8 mouse cellular contexts compared by ENCODE assay signal in the genomic region with DNA sequence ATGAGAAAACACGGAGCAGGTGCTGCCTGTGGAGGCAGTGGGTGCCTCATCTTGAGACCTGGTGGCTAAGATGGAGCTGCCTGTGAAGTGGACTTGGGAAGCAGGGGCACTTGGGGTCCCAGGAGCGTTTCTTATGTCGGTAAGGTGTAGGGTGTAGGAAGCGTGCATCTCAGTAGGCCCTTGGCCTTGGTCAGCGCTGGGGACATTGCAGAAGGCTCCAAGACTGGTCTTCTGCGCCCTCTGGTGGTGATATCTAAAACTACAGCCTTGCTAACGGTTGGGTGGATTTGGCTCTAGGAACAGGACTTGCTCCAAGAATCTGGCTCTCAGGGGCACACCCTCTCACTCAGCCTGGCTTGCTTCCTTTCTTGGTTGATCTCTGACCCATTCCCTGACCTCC. TPM values are rescaled to one million over a fixed set of nuclear protein-coding genes. Genes with fewer than 3 reads are reported as not detected.
DNase-seq lines count a peak whose midpoint lies in the region; ATAC-seq and TF ChIP-seq lines count a peak whose summit lies in the region.

No protein-coding gene starts in this region.

- H3K9ac ChIP-seq in heart, embryonic 12.5 days = peak overlapping the region; percentile 33; the same call in 1 of the 2 replicates
- H3K9ac ChIP-seq in kidney, embryonic 16.5 days (replicated peaks; ENCODE audit: low read length) = 0 out of 2 replicates have a peak overlapping the region, but pooled peaks have one; percentile 27
- no peak overlapping the region for H3K9ac ChIP-seq in liver, embryonic 11.5 days (ENCODE audit: low read depth, low read length)

- peak; percentile 77 for ATAC-seq in erythroblast, adult 5-6 weeks (replicated peaks; ENCODE audit: low FRiP score, poor library complexity, severe bottlenecking)
- peak; percentile 72 for ATAC-seq in heart, embryonic 12.5 days (ENCODE audit: insufficient number of reproducible peaks, low FRiP score)
- peak; percentile 85 for ATAC-seq in kidney, embryonic 16.5 days (ENCODE audit: low FRiP score, low TSS enrichment)
- ATAC-seq in liver, embryonic 11.5 days (replicated peaks; ENCODE audit: low FRiP score) = peak; percentile 69

- no peaks in the 10 kb centered on the region for H3K79me2 ChIP-seq in myocyte (ENCODE audit: control insufficient read depth, insufficient read depth)

- peaks cover 34% of the 10 kb centered on the region for H3K36me3 ChIP-seq in heart, embryonic 12.5 days
- H3K36me3 ChIP-seq in kidney, embryonic 16.5 days (ENCODE audit: insufficient read depth, low read length) = peaks cover 23% of the 10 kb centered on the region
- peaks cover 18% of the 10 kb centered on the region for H3K36me3 ChIP-seq in liver, embryonic 11.5 days (ENCODE audit: control insufficient read depth, insufficient read depth, low read length)
- H3K36me3 ChIP-seq in myocyte (ENCODE audit: control insufficient read depth, insufficient read depth) = peaks cover 4% of the 10 kb centered on the region

- peak overlapping the region; percentile 61 for H3K4me2 ChIP-seq in heart, embryonic 12.5 days
- peak overlapping the region; percentile 48 for H3K4me2 ChIP-seq in kidney, embryonic 16.5 days (replicated peaks; ENCODE audit: low read depth, low read length)
- H3K4me2 ChIP-seq in liver, embryonic 11.5 days = peak overlapping the region; percentile 65
- no peak overlapping the region for H3K4me2 ChIP-seq in myocyte (ENCODE audit: low read depth)

- no peak overlapping the region for H3ac ChIP-seq in myocyte (ENCODE audit: control insufficient read depth, insufficient read length)

- H3K9me3 ChIP-seq in heart, embryonic 12.5 days (replicated peaks) = no peaks in the 10 kb centered on the region
- H3K9me3 ChIP-seq in kidney, embryonic 16.5 days (ENCODE audit: low read length) = no peaks in the 10 kb centered on the region
- H3K9me3 ChIP-seq in liver, embryonic 11.5 days (ENCODE audit: control insufficient read depth, low read length) = no peaks in the 10 kb centered on the region

- peak overlapping the region; percentile 10; the same call in 1 of the 2 replicates for H3K4me3 ChIP-seq in heart, embryonic 12.5 days
- no peak overlapping the region for H3K4me3 ChIP-seq in kidney, embryonic 16.5 days (ENCODE audit: low read length)
- no peak overlapping the region; the same call in 1 of the 2 replicates for H3K4me3 ChIP-seq in liver, embryonic 11.5 days (ENCODE audit: low read depth, low read length)
- H3K4me3 ChIP-seq in myocyte = no peak overlapping the region

- DNase-seq in B cell, adult 2 months = peak; percentile 88 to 89
- peak; percentile 92 for DNase-seq in brain, adult 2 months (ENCODE audit: low read depth, low spot score)
- peak; percentile 75 for DNase-seq in liver, embryonic 11.5 days (ENCODE audit: low spot score)
- DNase-seq in spleen, postnatal 4 days (ENCODE audit: low spot score in 2 of 2) = peak; percentile 83 to 93

- H3K27me3 ChIP-seq in heart, embryonic 12.5 days (replicated peaks) = no peaks in the 10 kb centered on the region
- H3K27me3 ChIP-seq in kidney, embryonic 16.5 days (ENCODE audit: insufficient read depth, low read length) = no peaks in the 10 kb centered on the region
- no peaks in the 10 kb centered on the region for H3K27me3 ChIP-seq in liver, embryonic 11.5 days (replicated peaks; ENCODE audit: control insufficient read depth, insufficient read depth, low read length)
- no peaks in the 10 kb centered on the region for H3K27me3 ChIP-seq in myocyte (ENCODE audit: control insufficient read depth, insufficient read depth, insufficient read length)

- H3K27ac ChIP-seq in heart, embryonic 12.5 days (ENCODE audit: poor library complexity, severe bottlenecking) = no peak overlapping the region
- no peak overlapping the region for H3K27ac ChIP-seq in kidney, embryonic 16.5 days (ENCODE audit: low read length)
- no peak overlapping the region for H3K27ac ChIP-seq in liver, embryonic 11.5 days (ENCODE audit: low read depth, low read length)

- H3K4me1 ChIP-seq in heart, embryonic 12.5 days (replicated peaks) = peaks cover 7% of the 10 kb centered on the region
- H3K4me1 ChIP-seq in kidney, embryonic 16.5 days (ENCODE audit: insufficient read depth, low read length) = peaks cover 9% of the 10 kb centered on the region
- peaks cover 9% of the 10 kb centered on the region for H3K4me1 ChIP-seq in liver, embryonic 11.5 days (replicated peaks; ENCODE audit: control insufficient read depth, insufficient read depth, low read length)

- 3% methylated on average over 7 of the region's 7 CpGs for WGBS in heart, embryonic 12.5 days
- 2% methylated on average over 7 of the region's 7 CpGs for WGBS in kidney, embryonic 16.5 days
- 3% methylated on average over 7 of the region's 7 CpGs for WGBS in liver, embryonic 11.5 days

- TF ChIP-seq POLR2A in myocyte (IDR thresholded peaks at IDR 0.05; ENCODE audit: insufficient read length, low read depth) = no peak

TF ChIP-seq in myocyte, 11 proteins besides CTCF, POLR2A, EP300 and RAD21:
- TF ChIP-seq MYOG (IDR thresholded peaks at IDR 0.05; ENCODE audit: control insufficient read depth in 1 of 3, insufficient read depth in 1 of 3, insufficient read length in 2 of 3, low read depth in 2 of 3) = no peak
- TF ChIP-seq TCF12 (IDR thresholded peaks at IDR 0.05; ENCODE audit: insufficient read depth, poor library complexity, severe bottlenecking) = no peak
- TF ChIP-seq REST (IDR thresholded peaks at IDR 0.05; ENCODE audit: insufficient read depth, insufficient read length) = no peak
- peak; percentile 67 for TF ChIP-seq POLR2AphosphoS2 (IDR thresholded peaks at IDR 0.05; ENCODE audit: insufficient read length, low read depth)

RNA-seq across cellular contexts. Expression of a gene that starts 9.7 kb away (rescaled TPM):
- total RNA-seq in erythroblast, adult 5-6 weeks (2015; ENCODE audit: low replicate concordance) = 13.6 and 14.6 TPM in 2 replicates
- 11.8 and 18.5 TPM in 2 replicates for total RNA-seq in erythroblast, adult 5-6 weeks (2017; ENCODE audit: low replicate concordance)
- 38.0 and 38.7 TPM in 2 replicates for polyA plus RNA-seq in heart, embryonic 12.5 days (2016; fragmentation: Nextera tagmentation; extraction: Ambion mirVana)
- 50.7 and 54.7 TPM in 2 replicates for polyA plus RNA-seq in kidney, embryonic 16.5 days (2015; fragmentation: Nextera tagmentation; extraction: Ambion mirVana)
- 22.9 and 24.3 TPM in 2 replicates for polyA plus RNA-seq in liver, embryonic 11.5 days (2014; fragmentation: Nextera tagmentation; extraction: Ambion mirVana)
- 73.6 TPM for polyA plus RNA-seq in myocyte (2012; fragmentation: generic; extraction: Trizol)

RNA-seq across cellular contexts. Expression of a gene that starts 25.0 kb away (rescaled TPM):
- total RNA-seq in erythroblast, adult 5-6 weeks (2015; ENCODE audit: low replicate concordance) = 0.19 TPM in 1 of 2 replicates, not detected in the other
- 5.5 and 5.9 TPM in 2 replicates for total RNA-seq in erythroblast, adult 5-6 weeks (2017; ENCODE audit: low replicate concordance)
- polyA plus RNA-seq in heart, embryonic 12.5 days (2016; fragmentation: Nextera tagmentation; extraction: Ambion mirVana) = 14.1 and 14.2 TPM in 2 replicates
- 24.5 and 25.5 TPM in 2 replicates for polyA plus RNA-seq in kidney, embryonic 16.5 days (2015; fragmentation: Nextera tagmentation; extraction: Ambion mirVana)
- 30.8 and 35.0 TPM in 2 replicates for polyA plus RNA-seq in liver, embryonic 11.5 days (2014; fragmentation: Nextera tagmentation; extraction: Ambion mirVana)
- 22.1 TPM for polyA plus RNA-seq in myocyte (2012; fragmentation: generic; extraction: Trizol)
